Mouse (Mus musculus) embryonic facial prominence, embryonic 14.5 days (tissue): ENCODE results near the gene Vmn2r38. TPM values are rescaled to one million over a fixed set of nuclear protein-coding genes. Genes with fewer than 3 reads are reported as not detected.
"Not testable (repeated sequence)": the region's sequence is repeated elsewhere in the genome, so short reads cannot be mapped to it uniquely, and the experiment has no call there.

Experiments used
- ATAC-seq: fragments of 200-750 bp; cut with Nextera tagmentation; 2 replicates; pipeline ENCODE4 v1.8.0; 2017; ENCODE audit warnings: low read depth, moderate number of reproducible peaks, moderate TSS enrichment
- DNase-seq: peaks from one replicate; pipeline ENCODE4 v3.0.0-alpha.2; 2015; ENCODE audit warnings: low spot score
- H3K27ac ChIP-seq: fragments of 300-500 bp; sonication (generic); replicated peaks from 2 replicates; pipeline ENCODE4 v1.5.1; 2014; ENCODE audit warnings: low read depth, mild to moderate bottlenecking, low read length, moderate library complexity
- H3K27me3 ChIP-seq: fragments of 300-500 bp; sonication (generic); replicated peaks from 2 replicates; pipeline ENCODE4 v1.6.1; 2014; ENCODE audit warnings: low read length; ENCODE audit not compliant: control insufficient read depth, insufficient read depth
- H3K36me3 ChIP-seq: fragments of 300-500 bp; sonication (generic); 2 replicates; pipeline ENCODE4 v1.6.1; 2014; ENCODE audit warnings: low read length, mixed read lengths; ENCODE audit not compliant: control insufficient read depth, insufficient read depth
- H3K4me1 ChIP-seq: fragments of 300-500 bp; sonication (generic); 2 replicates; pipeline ENCODE4 v1.6.1; 2014; ENCODE audit warnings: antibody characterized with exemption, low read length; ENCODE audit not compliant: control insufficient read depth, insufficient read depth
- H3K4me2 ChIP-seq: fragments of 300-500 bp; sonication (generic); 2 replicates; pipeline ENCODE4 v1.6.1; 2014; ENCODE audit warnings: low read depth, mild to moderate bottlenecking, low read length, moderate library complexity, mixed read lengths
- H3K4me3 ChIP-seq: fragments of 300-500 bp; sonication (generic); 2 replicates; pipeline ENCODE4 v1.5.1; 2014; ENCODE audit warnings: low read depth, mild to moderate bottlenecking, low read length
- H3K9ac ChIP-seq: fragments of 300-500 bp; sonication (generic); 2 replicates; pipeline ENCODE4 v1.6.1; 2014; ENCODE audit warnings: low read depth, mild to moderate bottlenecking, low read length, moderate library complexity, mixed read lengths
- H3K9me3 ChIP-seq: fragments of 300-500 bp; sonication (generic); 2 replicates; pipeline ENCODE4 v1.6.1; 2016; ENCODE audit warnings: low read length; ENCODE audit not compliant: control insufficient read depth
- whole genome bisulfite sequencing: fragments of 180-500 bp; shearing (Covaris S2); extraction: QIAGEN DNeasy Blood & Tissue Kit; methylation state at CpG from one replicate; pipeline ENCODE4 v1.1.7; 2014; 5-methylcytosine and 5-hydroxymethylcytosine counted together
- polyA plus RNA-seq: library from polyadenylated mRNA; unstranded; fragments of >200 nt; fragmentation: Nextera tagmentation; extraction: Ambion mirVana; gene quantifications from 2 replicates; pipeline ENCODE4 v1.2.1, GENCODE M21; 2014

Vmn2r38 gene
- polyA plus RNA-seq, result not detected in 2 replicates

DNA sequence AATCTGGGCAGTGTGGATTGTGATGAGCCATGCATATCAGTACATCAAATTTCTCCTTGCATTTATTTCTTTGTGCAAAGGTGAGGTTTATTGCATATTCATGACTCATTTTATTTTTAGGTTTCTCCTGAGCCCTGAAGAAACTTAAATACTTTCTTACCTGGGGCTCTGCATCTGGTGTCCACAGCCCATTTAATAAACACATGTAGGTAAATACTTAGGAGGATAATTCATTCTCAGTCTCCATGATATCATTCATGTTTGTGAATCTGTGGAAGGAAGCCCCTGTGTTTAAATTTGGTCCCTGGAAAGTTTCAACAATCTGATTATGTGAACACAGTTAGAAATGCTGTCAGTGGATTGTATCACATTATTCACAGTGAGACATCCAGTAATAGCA lies at the start of gene Vmn2r38:
TSS of gene Vmn2r38 (minus strand) at position 101 of the 400 bp plus-strand sequence.
- H3K27ac ChIP-seq, H3K4me1 ChIP-seq, DNase-seq, H3K27me3 ChIP-seq, ATAC-seq, H3K4me2 ChIP-seq, H3K4me3 ChIP-seq, H3K9ac ChIP-seq, H3K36me3 ChIP-seq, H3K9me3 ChIP-seq: not testable (repeated sequence)

DNA sequence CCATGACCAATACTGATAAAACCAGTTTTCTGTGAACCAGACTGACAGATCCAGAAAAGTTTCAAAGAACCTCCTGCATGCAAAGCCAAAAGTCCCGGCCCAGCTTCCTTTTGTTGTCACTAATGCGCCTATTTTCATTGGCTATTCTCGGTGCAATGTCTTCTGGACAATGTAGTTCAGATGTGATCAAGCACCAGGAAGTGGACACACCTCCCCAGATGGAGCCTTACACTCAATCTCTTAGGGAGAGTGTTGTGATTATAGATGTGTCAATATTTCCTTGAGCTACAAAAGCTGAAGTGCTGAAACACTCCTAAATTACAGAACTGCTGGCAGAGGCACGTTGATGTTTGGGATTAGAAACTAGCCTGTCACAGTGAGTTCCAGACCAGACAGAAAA lies 32.3 kb downstream of the Vmn2r38 start:
- H3K4me3 ChIP-seq, H3K9me3 ChIP-seq, H3K36me3 ChIP-seq, ATAC-seq, H3K4me2 ChIP-seq, H3K4me1 ChIP-seq, H3K27ac ChIP-seq, H3K9ac ChIP-seq, DNase-seq, H3K27me3 ChIP-seq: not testable (repeated sequence)
- WGBS, result 80% methylated on average over 4 of the region's 4 CpGs

DNA sequence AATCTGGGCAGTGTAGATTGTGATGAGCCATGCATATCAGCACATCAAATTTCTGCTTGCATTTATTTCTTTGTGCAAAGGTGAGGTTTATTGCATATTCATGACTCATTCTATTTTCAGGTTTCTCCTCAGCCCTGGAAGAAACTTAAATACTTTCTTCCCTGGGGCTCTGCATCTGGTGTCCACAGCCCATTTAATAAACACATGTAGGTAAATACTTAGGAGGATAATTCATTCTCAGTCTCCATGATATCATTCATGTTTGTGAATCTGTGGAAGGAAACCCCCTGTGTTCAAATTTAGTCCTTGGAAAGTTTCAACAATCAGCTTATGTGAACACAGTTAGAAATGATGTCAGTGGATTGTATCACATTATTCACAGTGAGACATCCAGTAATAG lies 67.0 kb downstream of the Vmn2r38 start, which contains the start of gene Vmn2r39:
TSS of gene Vmn2r39 (minus strand) at position 101 of the 400 bp plus-strand sequence.
- DNase-seq, H3K4me3 ChIP-seq, H3K4me1 ChIP-seq, H3K36me3 ChIP-seq, ATAC-seq, H3K9me3 ChIP-seq, H3K4me2 ChIP-seq, H3K27me3 ChIP-seq, H3K27ac ChIP-seq, H3K9ac ChIP-seq: not testable (repeated sequence)

Other genes with a start within 250 kb of the Vmn2r38 start
- gene Vmn2r40, start 166.4 kb downstream of the Vmn2r38 start, polyA plus RNA-seq, result not detected in 2 replicates
- not detected in 2 replicates for gene Vmn2r39, start 67.1 kb downstream of the Vmn2r38 start, polyA plus RNA-seq
- gene Vmn2r37, start 125.8 kb upstream of the Vmn2r38 start, polyA plus RNA-seq, result not detected in 2 replicates